Mouse (Mus musculus) yolk sac, embryonic 10.5 days (tissue): ENCODE data around the gene Aco2.

ENCODE experiments used
- DNase-seq: peaks from one replicate; pipeline ENCODE4 v3.0.0-alpha.2; 2017; ENCODE audit warnings: low spot score

The Aco2 gene

GRCm38 (mm10) chr15:81872262-81873136 is at the start of gene Aco2:
TSS of gene Aco2 (plus strand) at chr15:81872309.
- peak; percentile 99 for DNase-seq

DNA sequence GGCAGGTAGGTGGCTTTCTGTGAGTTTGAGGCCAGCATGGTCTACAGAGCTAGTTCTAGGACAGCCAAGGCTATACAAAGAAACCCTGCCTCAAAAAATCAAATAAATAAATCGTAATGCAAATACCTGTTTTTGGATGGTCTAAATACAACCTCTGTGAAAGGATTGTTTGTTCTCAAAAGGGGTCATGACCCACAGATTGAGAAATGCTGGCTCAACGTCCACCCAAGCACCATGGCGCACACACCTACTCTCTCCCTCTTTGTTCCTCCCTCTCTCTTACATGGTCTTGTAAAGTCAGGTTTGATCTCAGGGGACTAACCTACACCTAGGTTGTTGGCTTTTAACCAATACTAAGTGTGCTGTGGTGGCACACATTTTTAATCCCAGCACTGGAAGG is 49.5 kb upstream of the Aco2 start:
- no peak for DNase-seq

DNA sequence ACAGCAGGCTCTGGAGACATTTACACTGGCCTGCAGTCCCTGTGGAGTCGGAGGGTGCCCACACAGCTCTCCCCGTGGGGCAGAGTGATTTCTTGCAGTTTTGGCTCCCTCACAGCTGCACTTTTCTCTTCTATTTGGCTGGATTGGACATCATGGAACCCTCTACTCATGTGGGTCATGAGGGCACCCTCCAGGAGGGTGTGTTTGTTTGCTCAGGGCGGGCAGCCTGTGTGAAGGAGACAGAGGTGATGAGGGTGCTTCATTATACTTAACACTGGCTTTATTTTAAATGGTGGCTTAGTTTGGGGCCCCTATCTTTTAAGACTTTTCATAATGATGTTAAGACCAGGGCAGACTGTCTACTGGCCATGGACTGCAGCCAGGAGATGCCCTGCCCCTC is 47.3 kb upstream of the Aco2 start:
- DNase-seq, result no peak

DNA sequence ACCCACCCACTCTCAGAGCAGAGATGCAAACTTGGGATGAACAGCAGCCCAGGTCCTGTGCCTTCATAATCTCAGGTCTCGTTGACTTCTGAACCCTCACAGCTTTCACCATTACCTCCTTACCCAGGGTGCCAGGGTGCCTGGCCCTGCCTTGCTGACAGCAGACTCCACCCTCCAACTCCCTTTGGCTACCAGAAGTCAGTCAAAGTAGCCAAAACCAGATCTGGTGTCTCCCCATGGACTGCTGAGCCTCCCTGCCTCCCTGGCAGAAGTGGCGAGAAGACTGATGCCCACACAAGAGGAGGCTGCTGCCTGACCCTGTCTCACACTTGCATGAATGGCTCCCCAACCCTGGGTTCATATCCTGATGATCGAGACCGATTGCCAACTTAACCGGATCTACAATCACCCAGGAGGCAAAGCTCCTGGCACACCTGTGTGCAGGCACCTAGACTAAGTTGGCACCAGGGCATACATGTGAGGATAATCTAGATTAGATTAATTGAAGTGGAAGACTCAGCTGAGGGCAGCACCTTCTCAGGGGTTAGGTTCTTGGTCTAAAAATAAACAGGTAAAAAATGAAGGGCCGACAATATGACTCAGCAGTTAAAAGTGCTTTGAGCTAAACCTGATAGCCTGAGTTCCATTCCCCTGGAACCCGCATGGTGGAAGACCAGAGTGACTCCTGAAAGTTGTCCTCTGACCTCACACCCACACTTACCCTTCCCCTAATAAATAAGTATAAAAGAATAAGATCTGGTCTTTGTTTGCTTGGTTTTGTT is 43.5 kb upstream of the Aco2 start:
- no peak for DNase-seq

DNA sequence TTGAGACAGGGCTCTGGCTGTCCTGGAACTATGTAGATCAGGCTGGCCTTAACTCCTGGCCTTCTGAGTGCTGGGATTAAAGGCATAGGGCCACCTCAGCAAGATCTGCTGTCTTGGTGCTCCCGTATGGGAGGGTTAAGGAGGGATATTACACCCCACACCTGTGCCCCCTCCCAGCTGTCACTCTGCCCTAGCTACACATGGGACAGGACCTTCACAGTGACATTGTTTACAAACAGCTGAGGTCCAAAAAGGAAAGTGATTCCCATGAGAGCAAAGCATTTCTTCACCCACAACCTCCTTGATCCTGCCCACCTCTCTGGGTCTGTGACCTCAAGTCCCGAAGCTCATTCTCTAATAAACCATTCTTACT is 42.9 kb upstream of the Aco2 start:
- DNase-seq, result no peak

- no peak for DNase-seq
Measured at GRCm38 (mm10) chr15:81830530-81830929, 41.6 kb upstream of the Aco2 start.

- DNase-seq, result peak; percentile 94
Measured at GRCm38 (mm10) chr15:81831136-81831825, 40.8 kb upstream of the Aco2 start.

DNA sequence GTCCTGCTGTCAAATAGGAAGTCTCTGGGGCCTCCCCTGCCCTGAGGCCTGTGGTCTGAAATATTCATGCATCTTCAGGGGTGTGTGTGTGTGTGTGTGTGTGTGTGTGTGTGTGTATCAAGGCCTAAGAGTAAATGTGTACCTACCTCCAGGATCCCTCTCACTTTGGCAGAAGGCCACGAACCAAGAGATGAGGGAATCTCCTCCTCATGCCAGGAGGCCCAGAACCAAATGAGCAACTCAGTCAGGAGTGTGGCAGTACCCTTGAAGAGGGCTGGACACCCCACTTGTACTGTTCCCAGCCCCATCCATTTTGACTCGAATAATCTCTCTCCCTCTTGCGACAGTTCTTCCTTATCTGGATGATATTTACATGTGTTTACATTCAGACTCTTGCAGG is 39.9 kb upstream of the Aco2 start:
- DNase-seq, result no peak

GRCm38 (mm10) chr15:81833481-81833880 is 38.6 kb upstream of the Aco2 start:
- DNase-seq, result peak; percentile 65

DNA sequence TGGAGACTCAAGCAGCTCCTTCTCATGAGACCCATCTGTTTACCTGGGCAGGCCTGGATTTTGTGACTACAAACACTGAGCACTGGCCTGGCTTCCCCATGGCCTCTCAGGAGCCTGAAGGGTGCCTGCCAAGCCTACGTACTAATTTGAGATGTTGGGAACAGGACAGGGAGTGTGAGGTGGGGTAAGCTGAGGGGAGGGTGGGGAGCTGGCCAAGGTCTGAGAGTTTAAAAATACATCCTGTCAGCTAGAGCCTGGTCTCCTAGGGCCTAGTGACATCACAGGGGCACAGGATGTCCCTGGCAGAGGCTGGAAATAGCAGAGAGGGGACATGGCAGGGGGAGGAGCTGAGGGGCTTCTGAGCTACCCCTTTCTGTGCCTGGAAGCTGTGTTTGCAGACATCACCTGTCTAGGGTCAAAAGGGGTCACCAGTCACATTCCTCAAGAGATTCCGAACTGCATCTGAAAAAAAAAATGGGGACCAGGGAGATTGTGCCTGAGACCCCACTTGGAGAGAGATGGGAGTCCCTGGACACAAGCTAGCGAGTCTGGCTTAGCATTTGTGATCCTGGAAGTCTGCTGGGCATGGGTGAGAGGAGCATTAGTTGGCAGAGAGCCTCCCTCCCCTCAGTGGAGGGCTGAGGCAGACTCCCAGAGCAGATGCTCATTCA is 37.8 kb upstream of the Aco2 start:
- DNase-seq, result no peak

DNA sequence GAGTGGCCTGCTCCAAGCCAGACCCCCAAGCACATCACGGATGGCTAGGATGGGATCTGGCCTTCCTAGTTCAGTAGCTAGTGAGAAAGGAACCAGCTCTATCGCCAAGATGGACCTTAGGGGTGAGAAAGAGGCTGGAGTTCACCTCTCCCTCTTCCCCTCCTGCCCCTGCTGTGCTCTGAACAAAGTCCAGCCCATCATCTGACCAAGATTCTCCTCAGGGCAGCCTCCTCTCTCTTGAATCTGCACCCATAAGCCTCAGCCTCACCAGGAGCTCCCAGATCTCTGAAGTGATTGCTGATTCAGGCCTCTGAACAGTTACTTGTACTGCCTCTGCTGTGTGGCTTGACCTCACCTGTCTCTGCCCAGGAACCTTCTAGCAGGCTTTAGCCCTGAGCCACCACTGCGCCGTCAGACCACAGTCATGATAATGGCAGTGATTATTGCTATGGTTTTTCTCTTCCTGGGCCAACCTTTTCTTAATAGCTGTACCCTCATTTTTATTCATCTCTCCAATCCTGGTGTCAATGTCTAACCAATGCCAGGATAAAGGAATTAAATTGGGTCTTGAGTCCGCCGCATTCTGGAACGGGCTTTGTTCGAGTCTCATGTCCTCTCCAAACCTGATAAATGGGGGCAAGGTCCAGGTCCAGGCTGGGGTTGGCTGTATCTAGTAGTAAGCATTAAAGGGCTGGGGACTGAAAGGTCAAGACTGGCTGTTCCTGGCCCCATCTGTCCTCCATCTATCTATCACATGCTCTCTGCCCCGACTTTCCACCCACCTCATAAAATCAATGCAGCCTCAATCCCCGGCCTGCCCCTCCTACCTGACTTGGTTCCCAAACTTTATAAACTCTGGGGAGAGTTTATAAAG is 36.9 kb upstream of the Aco2 start:
- DNase-seq, result peak; percentile 77

- DNase-seq, result peak; percentile 86
Measured at GRCm38 (mm10) chr15:81836124-81836821, 35.8 kb upstream of the Aco2 start.

- DNase-seq, result no peak
Measured at GRCm38 (mm10) chr15:81836966-81837920, 34.9 kb upstream of the Aco2 start.

DNA sequence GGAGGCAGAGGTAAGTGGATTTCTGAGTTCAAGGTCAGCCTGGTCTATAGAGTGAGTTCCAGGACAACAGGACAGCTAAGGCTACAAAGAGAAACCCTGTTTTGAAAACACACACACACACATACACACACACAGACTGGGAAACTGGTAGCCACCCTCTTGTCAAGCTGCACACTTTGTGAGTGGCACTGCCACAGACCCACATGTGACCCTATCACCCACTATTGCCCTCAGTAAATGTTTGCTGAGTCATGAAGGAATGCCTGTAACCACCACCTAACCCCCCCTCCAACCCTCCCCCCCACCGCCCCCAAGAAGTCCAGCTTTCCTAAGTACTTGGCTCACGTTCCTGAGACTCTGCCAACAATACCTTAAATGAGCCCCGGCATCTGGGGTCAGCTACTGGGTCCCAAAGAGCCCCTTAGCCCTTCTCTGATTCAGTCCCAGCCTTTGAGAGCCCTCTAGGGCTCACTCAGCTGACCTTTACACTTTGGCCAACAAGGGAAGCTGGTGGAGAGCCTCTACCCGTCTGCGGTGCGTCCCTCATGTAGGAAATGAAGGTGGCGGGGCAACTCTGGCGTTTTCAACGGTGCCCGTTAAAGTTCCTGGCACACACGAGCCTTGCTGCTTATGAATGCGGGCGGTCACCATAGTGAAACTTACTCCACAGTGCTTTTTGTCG is 33.4 kb upstream of the Aco2 start:
- DNase-seq, result no peak

DNA sequence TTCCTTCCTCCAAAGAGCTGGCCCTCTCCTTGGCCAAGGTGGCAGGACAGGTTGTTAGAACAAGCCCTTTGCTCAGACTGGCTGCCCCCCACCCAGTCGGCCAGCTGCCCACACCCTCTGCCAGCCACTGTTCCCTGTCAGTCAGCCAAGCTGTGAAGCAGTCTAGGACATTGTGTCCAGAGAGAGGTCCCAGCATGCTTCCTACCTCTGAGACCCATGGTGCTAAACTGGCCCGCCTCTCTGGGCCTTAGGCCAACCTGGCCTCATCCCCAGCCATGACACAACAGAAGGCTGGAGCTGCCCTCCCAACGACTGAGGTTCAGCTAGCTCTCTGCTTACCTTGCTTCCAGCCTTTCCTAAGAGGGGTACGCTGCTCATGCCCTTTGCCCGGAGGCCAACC is 32.5 kb upstream of the Aco2 start:
- no peak for DNase-seq

- no peak for DNase-seq
Measured at GRCm38 (mm10) chr15:81840306-81840705, 31.8 kb upstream of the Aco2 start.

DNA sequence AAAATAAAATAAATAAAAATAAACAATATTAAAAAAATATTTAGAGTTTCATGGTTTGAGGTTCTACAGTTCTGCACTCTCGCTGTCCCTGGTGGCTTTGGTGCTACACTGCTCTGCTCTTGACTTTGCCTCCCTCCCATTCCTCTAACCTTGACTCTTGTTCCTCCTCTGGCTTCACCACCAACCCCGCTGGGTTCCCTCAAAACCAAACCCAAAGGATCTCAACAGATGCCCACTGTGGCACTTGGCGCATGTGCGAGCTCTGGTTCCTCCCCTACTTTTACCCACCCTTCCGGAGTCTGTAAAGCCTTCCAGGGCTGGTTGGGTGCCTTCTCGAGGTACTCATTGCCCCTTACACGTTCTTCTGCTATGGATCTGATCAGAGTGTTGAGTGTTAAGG is 29.8 kb upstream of the Aco2 start:
- DNase-seq, result no peak

GRCm38 (mm10) chr15:81845033-81845625 is 27.0 kb upstream of the Aco2 start:
- no peak for DNase-seq
